Mouse (Mus musculus): ENCODE measurements at regions not wholly inside any gene's neighbourhood (a gene's known extent, or its start where the extent isn't known, plus 50 kb on each side); places are given as distances from the start of the nearest gene placed in this dataset.

- no peak for DNase-seq (ENCODE audit: low spot score in 2 of 2)
Observed at GRCm38 (mm10) chr8:36304809-36305208, 539.2 kb downstream of the Gm19410 start.

DNA sequence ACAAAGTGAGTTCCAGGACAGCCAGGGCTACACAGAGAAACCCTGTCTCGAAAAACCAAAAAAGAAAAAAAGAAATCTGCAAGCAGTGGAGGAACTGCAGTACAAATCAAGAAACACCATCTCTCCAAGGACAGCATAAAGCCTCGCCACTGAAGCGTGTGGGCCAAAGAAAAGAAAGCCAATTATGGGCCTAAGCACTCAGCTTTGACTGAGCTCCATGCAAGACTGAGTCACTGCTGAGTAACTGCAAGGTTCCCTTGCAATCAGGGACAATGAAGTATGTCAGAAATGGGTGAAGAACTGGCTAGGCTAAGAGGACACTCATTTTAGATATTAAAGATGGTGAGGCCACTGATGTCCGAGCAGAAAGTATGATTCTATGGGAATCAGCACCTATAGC lies 540.7 kb downstream of the Gm19410 start:
- no peak for DNase-seq (ENCODE audit: low spot score in 2 of 2)

DNA sequence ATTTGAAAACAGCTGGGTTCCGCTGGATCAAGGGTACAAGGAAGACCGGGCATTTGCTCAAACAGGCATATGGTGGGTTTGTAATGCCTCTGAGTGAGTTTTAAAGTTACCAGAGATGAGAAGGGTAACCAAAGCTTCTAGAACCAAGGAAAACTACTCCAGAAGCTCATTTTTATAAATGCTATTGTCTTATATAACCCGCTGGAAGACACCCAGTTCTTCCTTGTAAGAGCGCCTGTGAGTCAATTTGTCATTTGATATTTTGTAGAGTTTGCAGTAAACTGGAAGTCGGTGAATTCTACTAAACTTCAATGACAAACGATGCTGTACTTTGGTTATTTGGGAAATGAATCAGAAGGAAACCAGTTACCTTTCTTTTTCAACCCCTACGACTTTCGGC lies 541.9 kb downstream of the Gm19410 start:
- DNase-seq (ENCODE audit: low spot score in 2 of 2) = no peak

DNA sequence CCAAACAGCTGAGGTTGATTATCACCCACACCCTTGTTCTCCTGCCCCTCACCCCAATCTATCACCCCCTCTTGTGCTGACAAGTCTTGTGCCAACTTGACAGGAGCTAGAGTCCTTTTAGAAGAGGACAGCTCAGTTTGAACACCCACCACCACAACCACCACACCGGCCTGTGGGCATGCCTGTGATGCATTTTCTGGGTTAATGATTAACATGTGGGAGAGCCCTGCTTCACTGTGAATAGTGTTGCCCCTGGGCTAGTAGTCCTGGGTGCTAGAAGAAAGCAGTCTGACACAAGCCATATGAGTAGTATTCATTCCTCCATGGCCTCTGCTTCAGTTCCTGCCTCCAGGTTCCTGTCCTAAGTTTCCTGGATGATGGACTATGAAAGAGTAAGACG lies 542.5 kb downstream of the Gm19410 start:
- DNase-seq (ENCODE audit: low spot score in 2 of 2) = no peak

GRCm38 (mm10) chr8:36309326-36309725 lies 543.7 kb downstream of the Gm19410 start:
- no peak for DNase-seq (ENCODE audit: low spot score in 2 of 2)

- no peak for DNase-seq (ENCODE audit: low spot score in 2 of 2)
Observed at GRCm38 (mm10) chr8:36309952-36310351, 544.4 kb downstream of the Gm19410 start.

DNA sequence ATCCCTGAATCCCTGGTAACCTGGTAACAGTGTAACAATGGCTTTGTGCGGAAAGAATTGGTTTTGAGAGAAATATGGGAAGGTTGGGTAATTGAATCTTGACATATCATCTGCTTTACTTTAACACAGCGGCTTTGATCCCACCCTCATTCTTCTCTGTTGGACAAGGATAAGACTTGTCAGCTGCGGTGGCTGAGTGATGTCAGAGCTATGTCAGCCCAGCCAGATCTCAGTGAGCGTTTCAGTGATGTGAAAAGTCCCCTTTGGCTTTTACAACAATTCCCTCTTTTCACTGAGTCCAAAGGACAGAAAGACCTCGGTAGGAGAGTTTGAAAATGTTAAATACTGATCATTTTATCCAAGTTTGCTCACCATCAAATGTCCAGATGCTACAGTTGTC lies 546.1 kb downstream of the Gm19410 start:
- DNase-seq (ENCODE audit: low spot score in 2 of 2) = no peak

GRCm38 (mm10) chr8:36312963-36313362 lies 547.4 kb downstream of the Gm19410 start:
- DNase-seq (ENCODE audit: low spot score in 2 of 2) = no peak

GRCm38 (mm10) chr8:36318396-36318795 lies 552.8 kb downstream of the Gm19410 start:
- DNase-seq (ENCODE audit: low spot score in 2 of 2) = no peak

DNA sequence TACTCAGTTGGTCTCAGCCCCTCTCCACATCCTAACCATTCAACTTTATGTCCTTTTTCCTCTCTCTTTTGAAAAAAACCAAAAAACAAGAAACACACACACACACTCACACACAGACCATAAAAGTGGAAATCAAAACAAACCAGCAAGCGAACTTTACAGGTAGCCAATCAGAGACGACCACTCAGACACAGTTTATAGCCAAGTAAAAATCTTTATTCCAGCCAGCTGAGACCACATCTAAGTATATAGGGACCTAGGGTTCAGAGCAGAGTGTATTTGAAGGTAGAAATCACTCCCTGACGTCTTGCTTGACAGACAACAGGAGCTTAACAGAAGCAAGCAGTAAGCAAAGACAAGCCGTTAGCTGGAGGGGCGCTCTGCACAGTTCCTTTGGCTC lies 553.3 kb downstream of the Gm19410 start:
- DNase-seq (ENCODE audit: low spot score in 2 of 2) = no peak

DNA sequence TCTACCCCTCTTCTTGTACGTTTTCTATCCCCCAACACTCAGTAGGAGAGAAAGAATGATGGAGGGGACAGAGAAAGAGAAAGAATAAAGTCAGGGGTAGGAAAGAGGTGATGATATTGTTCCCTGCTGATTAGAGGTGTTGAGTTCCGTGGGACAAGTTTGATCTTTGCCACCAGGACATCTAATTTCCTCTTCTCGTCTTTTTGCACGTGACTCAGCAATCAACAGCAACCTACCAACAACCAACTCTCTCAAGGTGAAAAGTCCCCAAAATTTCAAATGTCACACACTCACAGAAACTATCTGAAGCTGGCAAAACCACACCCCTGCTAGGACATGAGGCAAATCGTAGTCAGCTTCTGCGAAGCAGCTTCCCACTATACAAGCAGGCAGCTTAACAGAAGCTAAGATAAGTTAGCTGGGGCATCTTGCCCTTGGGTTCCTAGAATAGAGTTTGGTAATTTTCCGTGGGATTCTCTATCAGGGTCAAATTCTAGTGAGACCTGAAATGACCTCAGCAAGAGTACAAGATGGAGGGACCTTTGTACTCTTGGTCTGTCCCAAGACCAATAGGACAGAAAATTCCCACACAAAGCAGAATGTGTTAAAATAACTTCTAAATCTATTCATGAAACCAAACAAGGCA lies 553.8 kb downstream of the Gm19410 start:
- DNase-seq (ENCODE audit: low spot score in 2 of 2) = no peak

DNA sequence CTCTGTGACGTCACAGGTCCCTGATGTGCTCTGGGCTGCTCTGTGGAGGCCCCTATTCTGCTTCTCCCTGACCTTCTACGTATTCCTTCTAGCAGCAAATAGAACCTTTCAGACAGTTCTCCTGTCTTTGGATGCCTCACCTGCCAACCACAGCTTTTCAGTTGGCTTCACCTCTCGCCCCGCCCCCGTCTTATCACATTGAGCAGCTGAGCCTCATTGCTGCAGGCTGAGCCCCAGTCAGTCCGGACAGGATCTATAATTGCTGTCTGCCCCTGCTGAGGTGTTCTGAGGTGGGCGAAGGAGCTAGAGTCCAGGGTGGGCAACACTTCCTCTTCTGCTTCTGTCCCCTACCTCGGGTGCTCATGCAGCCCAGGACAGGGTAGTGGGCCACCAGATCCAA lies 556.5 kb downstream of the Gm19410 start:
- DNase-seq (ENCODE audit: low spot score in 2 of 2) = no peak

DNA sequence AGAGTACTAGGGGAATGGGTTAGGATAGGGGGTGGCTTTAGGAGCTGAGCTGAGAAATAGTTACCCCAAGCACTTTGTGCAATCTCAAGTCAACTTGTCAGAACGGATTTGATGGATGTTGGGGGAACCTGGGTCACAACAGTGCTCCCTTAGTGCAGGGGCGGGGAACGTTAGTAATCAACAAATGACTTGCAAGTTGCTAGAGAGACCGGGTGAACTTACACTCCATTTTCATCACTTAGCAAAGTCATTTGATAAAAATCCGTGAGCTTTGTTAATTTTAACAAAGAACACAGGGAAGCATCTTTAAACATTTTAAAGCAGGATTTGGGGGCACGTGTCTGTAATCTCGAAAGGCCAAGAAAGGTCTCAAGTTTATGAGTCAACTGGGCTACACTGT lies 557.0 kb downstream of the Gm19410 start:
- DNase-seq (ENCODE audit: low spot score in 2 of 2) = no peak

DNA sequence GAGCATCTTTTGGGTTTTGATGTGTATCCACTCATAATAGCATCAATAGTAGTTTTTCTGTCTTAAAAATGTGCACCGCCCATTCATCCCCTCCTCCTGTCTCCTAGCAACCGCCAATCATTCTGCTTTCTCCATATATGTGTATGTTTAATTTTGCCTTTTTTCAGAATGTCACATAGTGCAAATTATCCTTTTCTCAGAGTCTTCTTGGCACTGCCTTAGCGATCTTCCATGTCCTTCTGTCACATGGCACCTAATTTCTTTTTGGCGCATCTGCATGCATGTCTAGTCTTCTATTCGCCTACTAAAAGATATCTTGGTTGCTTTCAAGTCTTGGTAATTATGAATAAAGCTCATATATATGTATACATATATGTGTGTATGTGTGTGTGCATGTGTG lies 573.0 kb downstream of the Gm19410 start:
- DNase-seq (ENCODE audit: low spot score in 2 of 2) = no peak

DNA sequence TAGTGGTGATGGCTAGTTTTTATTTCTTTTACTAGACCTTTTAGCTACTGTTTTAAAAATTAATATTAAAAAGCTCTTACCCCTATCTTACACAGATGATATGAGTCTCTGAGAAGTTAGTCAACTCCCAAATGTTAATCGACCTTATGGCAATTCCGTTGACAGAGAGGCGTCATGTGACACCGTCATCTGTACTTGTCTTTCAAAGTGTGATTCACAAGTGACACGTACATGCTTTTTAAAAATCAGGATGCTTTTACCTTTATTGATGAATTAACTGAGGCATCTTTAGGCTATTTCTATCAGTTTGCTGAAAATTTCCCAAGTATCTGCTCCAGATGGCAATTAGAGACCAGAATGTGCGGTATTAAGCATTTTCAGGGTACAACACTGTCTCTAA lies 573.9 kb downstream of the Gm19410 start:
- no peak for DNase-seq (ENCODE audit: low spot score in 2 of 2)

DNA sequence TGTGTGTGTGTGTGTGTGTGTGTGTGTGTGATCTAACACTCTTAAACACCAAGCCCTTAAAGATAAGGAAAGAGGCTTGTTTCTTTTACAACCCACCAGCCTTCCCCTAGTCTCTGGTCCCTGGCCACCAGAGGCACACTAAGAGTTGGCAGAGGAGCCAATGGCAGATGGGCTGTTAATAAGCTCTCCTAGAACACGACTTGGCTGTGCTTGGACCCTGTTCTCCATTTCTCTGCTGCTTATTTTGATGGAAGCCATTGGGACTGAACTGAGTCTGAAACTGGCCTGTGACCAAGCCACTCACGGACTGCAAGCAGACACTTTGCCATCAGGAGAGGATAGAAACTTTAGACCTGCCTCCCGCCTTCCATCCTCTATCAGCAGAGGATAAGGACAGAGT lies 574.9 kb downstream of the Gm19410 start:
- DNase-seq (ENCODE audit: low spot score in 2 of 2) = no peak

DNA sequence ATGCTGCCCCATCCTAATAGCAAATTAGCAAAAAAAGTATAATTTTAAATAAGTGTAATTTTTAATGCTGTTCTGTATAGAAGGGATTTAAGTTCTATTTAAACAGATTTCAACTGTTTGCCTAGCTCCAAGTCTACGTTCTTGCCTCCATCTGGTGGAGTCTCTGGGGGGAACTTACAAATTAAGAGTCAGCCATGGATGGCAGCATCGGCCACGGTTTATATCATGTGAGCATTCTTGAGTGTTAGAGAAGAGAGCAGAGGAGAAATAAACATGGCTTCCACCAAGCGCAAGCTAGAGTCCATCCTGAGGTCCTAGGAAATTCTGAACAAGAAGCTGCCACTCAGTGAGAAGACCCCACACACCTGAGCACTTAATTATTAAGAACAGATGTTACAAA lies 576.4 kb downstream of the Gm19410 start:
- DNase-seq (ENCODE audit: low spot score in 2 of 2) = no peak

- DNase-seq (ENCODE audit: low spot score in 2 of 2) = no peak
Observed at GRCm38 (mm10) chr8:36342650-36343049, 577.1 kb downstream of the Gm19410 start.

DNA sequence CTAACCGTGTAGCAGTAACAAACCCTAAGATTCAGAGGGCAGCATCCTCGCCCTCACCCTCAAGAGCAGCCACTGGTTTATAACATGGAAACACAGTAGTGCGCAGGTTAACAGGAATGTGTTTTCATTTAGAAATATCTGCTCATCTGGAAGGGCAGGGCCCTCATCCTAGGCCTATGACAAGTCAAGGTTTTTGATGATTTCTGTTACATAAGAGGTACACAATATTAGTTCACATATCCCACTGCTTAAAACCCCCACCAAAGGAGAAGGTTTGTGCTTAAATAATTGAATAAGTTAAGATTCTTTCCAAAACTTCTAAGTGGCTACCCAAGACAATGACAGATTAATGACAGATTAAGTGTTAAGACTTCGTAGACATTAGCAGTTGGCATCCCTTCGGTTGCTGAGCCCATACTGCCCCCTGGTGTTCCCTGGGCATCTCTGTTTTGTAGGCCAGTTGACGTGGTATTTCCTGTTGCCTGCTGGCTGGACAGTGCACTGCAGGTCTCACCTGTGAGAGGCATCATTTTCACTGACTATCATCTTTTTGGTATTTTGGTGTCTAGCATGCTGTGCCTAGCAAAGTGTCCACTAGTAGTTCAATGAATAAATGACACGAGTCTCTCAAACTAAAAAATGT lies 581.2 kb downstream of the Gm19410 start:
- peak; percentile 69 to 82 for DNase-seq (ENCODE audit: low spot score in 2 of 2)

DNA sequence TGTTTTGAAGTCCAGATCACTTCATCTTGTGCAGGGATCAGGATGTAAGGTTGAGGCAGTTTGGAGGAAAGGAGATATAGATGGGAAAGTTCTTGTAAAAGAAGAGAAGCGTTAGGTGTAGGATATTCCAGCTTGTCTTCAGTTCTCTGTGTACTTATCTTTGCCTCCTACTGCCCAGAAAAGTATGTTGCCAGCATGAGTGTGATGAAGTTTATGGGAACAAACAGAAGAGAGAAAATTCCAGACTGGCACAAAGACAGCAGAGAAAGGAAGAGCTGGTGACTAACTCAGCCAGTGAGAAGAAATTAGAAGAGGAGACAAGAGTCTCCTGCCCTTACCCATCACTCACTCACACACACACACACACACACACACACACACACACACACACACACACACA lies 582.5 kb downstream of the Gm19410 start:
- DNase-seq (ENCODE audit: low spot score in 2 of 2) = no peak

DNA sequence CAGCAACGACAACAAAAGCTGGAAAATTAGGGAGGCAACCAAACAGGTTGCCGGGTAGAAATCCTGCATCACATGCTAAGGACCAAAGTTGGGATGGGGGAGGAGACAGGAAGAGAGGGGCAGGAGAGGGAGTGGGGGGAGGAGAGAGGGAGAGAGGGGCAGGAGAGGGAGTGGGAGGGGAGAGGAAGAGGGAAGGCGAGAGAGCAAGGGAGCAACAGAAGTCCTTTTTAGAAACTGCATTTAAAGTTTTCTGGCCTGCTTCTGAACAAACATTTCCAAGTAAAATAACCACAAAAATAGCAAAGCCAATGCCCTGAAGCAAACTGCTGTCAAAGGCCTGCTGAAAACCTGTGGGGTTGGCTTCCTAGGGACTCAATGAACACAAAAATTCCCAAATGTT lies 589.3 kb downstream of the Gm19410 start:
- DNase-seq (ENCODE audit: low spot score in 2 of 2) = no peak

DNA sequence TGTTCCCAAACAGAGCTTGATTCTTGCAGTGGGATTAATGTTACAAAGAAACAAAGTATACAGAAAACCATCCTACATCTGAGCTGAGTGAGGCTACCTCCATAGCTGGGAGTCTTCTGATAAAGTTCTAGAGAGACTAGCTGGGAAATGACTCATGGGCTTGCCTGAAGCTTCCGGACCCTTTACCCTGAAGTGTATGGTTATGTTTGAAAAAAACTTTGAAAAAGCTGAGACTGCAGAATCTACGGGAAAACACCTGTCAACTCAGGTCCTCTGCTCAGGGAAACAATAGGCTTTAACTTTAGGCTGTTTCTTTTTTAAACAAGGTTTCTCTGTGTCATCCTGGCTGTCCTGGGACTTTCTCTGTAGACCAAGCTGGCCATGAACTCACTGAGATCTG lies 593.4 kb downstream of the Gm19410 start:
- no peak for DNase-seq (ENCODE audit: low spot score in 2 of 2)

DNA sequence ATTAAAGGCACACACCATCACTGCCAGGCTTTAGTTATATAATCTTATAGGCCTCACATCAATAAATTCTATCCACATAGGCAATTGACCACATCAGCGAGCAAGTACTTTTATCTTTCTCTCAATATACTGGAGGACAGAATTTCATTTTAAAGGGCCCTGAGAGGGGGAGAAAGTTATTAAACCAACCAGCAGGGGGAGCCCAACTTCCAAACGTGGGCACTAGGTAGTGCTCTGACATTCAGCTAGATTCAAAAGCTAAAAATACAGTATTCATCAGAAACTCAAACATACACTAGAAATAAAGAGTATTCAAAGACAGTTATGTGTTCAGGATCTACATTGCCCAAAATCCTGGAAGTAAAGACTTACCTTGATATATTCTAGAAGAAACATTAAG lies 595.7 kb downstream of the Gm19410 start:
- peak in 1 of 2 experiments; percentile 72 for DNase-seq (ENCODE audit: low spot score in 2 of 2)

GRCm38 (mm10) chr8:36361818-36362217 lies 596.2 kb downstream of the Gm19410 start:
- no peak for DNase-seq (ENCODE audit: low spot score in 2 of 2)

Measured in urinary bladder, postnatal 4 days (tissue).